ENCODE assay signal across 17 mouse cellular contexts in genomic region chr6:139877476-139878361, GRCm38 (mm10).
DNase-seq lines count a peak whose midpoint lies in the region; ATAC-seq and TF ChIP-seq lines count a peak whose summit lies in the region.
"Had no signal": no experiment of that assay in that cellular context is flagged by ENCODE, and none has a peak within 500 bp of the region (broad histone marks: within the 10 kb centered on the region; RNA-seq: fewer than 3 reads in every experiment).

No protein-coding gene starts in this region.

- H3K4me1 ChIP-seq in hindbrain, embryonic 16.5 days (ENCODE audit: control insufficient read depth, insufficient read depth, low read depth, low read length): no peaks in the 10 kb centered on the region
- 0 out of 2 replicates have a peak, but pooled peaks cover 4% of the 10 kb centered on the region for H3K4me1 ChIP-seq in hindbrain, embryonic 14.5 days (replicated peaks; ENCODE audit: control insufficient read depth, insufficient read depth, low read length)
- peaks cover 7% of the 10 kb centered on the region for H3K4me1 ChIP-seq in neural tube, embryonic 13.5 days (replicated peaks)
- H3K4me1 ChIP-seq in stomach, postnatal 0 days (replicated peaks; ENCODE audit: control insufficient read depth, insufficient read depth): no peaks in the 10 kb centered on the region
- H3K4me1 ChIP-seq: embryonic facial prominence, embryonic 13.5 days; midbrain, embryonic 12.5 days; neural tube, embryonic 12.5 days had no signal

- 44% methylated on average over 6 of the region's 6 CpGs for WGBS in hindbrain, embryonic 16.5 days
- 58% methylated on average over 6 of the region's 6 CpGs for WGBS in hindbrain, embryonic 14.5 days
- 49% methylated on average over 6 of the region's 6 CpGs for WGBS in neural tube, embryonic 13.5 days
- WGBS in stomach, postnatal 0 days: 50% methylated on average over 6 of the region's 6 CpGs

- no peak overlapping the region for H3K9ac ChIP-seq in hindbrain, embryonic 16.5 days (ENCODE audit: low read depth, low read length)
- no peak overlapping the region for H3K9ac ChIP-seq in hindbrain, embryonic 14.5 days
- H3K9ac ChIP-seq in neural tube, embryonic 13.5 days: no peak overlapping the region
- H3K9ac ChIP-seq in stomach, postnatal 0 days (ENCODE audit: low read length): no peak overlapping the region
- H3K9ac ChIP-seq: embryonic facial prominence, embryonic 13.5 days; midbrain, embryonic 12.5 days; neural tube, embryonic 12.5 days had no signal

- no peaks in the 10 kb centered on the region for H3K27me3 ChIP-seq in hindbrain, embryonic 16.5 days (replicated peaks; ENCODE audit: control insufficient read depth, insufficient read depth, low read length)
- H3K27me3 ChIP-seq in hindbrain, embryonic 14.5 days (ENCODE audit: control insufficient read depth, insufficient read depth, low read length): no peaks in the 10 kb centered on the region
- no peaks in the 10 kb centered on the region for H3K27me3 ChIP-seq in neural tube, embryonic 13.5 days
- H3K27me3 ChIP-seq in stomach, postnatal 0 days (ENCODE audit: control insufficient read depth, insufficient read depth, low read length): no peaks in the 10 kb centered on the region
- H3K27me3 ChIP-seq: embryonic facial prominence, embryonic 13.5 days; midbrain, embryonic 12.5 days; neural tube, embryonic 12.5 days had no signal

- TF ChIP-seq CTCF in stomach, postnatal 0 days (IDR thresholded peaks at IDR 0.05; ENCODE audit: low read depth): no peak

- no peaks in the 10 kb centered on the region for H3K36me3 ChIP-seq in hindbrain, embryonic 16.5 days (ENCODE audit: control insufficient read depth, insufficient read depth, low read length)
- no peaks in the 10 kb centered on the region for H3K36me3 ChIP-seq in hindbrain, embryonic 14.5 days (replicated peaks; ENCODE audit: control insufficient read depth, insufficient read depth)
- H3K36me3 ChIP-seq in neural tube, embryonic 13.5 days: no peaks in the 10 kb centered on the region
- no peaks in the 10 kb centered on the region for H3K36me3 ChIP-seq in stomach, postnatal 0 days (ENCODE audit: control insufficient read depth, insufficient read depth, low read length)
- H3K36me3 ChIP-seq: embryonic facial prominence, embryonic 13.5 days; midbrain, embryonic 12.5 days; neural tube, embryonic 12.5 days had no signal

- peak; percentile 11 for DNase-seq in gastrocnemius, adult 18-20 months (ENCODE audit: low spot score)
- no peak for DNase-seq in gastrocnemius, postnatal 4 days (ENCODE audit: low spot score in 2 of 2)
- DNase-seq in hindbrain, embryonic 14.5 days (ENCODE audit: low spot score): no peak
- DNase-seq in neural tube, embryonic 10.5 days (ENCODE audit: extremely low spot score, low spot score): no peak
- no peak for DNase-seq in stomach, postnatal 0 days (ENCODE audit: low spot score)
- DNase-seq in spleen, postnatal 4 days (ENCODE audit: low spot score in 2 of 2): no peak
- DNase-seq: cerebellum, postnatal 25 days; left cerebral cortex, postnatal 4 days; right cerebral cortex, postnatal 14 days had no signal

- H3K9me3 ChIP-seq in hindbrain, embryonic 16.5 days (ENCODE audit: control insufficient read depth, low read length): no peaks in the 10 kb centered on the region
- H3K9me3 ChIP-seq in hindbrain, embryonic 14.5 days (ENCODE audit: control insufficient read depth, low read length): no peaks in the 10 kb centered on the region
- no peaks in the 10 kb centered on the region for H3K9me3 ChIP-seq in neural tube, embryonic 13.5 days
- no peaks in the 10 kb centered on the region for H3K9me3 ChIP-seq in stomach, postnatal 0 days (ENCODE audit: control insufficient read depth, low read length)
- H3K9me3 ChIP-seq: embryonic facial prominence, embryonic 13.5 days; midbrain, embryonic 12.5 days; neural tube, embryonic 12.5 days had no signal

- ATAC-seq in hindbrain, embryonic 16.5 days: peak; percentile 17; the same call in 1 of the 2 replicates
- no peak for ATAC-seq in hindbrain, embryonic 14.5 days (ENCODE audit: low FRiP score)
- peak; percentile 56 for ATAC-seq in neural tube, embryonic 13.5 days (ENCODE audit: low read depth)
- ATAC-seq in stomach, postnatal 0 days (ENCODE audit: low FRiP score, low TSS enrichment): no peak; the same call in 1 of the 2 replicates
- ATAC-seq: activated CD4-positive, CD25-positive, alpha-beta regulatory T cell, adult 4 months; forebrain, embryonic 14.5 days had no signal

- no peak overlapping the region for H3K4me2 ChIP-seq in hindbrain, embryonic 16.5 days (ENCODE audit: low read length)
- H3K4me2 ChIP-seq in hindbrain, embryonic 14.5 days (replicated peaks): no peak overlapping the region
- H3K4me2 ChIP-seq in neural tube, embryonic 13.5 days: no peak overlapping the region
- H3K4me2 ChIP-seq in stomach, postnatal 0 days (replicated peaks; ENCODE audit: low read depth): no peak overlapping the region
- H3K4me2 ChIP-seq: embryonic facial prominence, embryonic 13.5 days; midbrain, embryonic 12.5 days; neural tube, embryonic 12.5 days had no signal

- no peak overlapping the region for H3K4me3 ChIP-seq in hindbrain, embryonic 16.5 days (ENCODE audit: low read length)
- no peak overlapping the region for H3K4me3 ChIP-seq in hindbrain, embryonic 14.5 days (replicated peaks; ENCODE audit: low read length)
- H3K4me3 ChIP-seq in neural tube, embryonic 13.5 days: no peak overlapping the region
- H3K4me3 ChIP-seq in stomach, postnatal 0 days (ENCODE audit: low read depth, low read length): no peak overlapping the region
- H3K4me3 ChIP-seq: embryonic facial prominence, embryonic 13.5 days; midbrain, embryonic 12.5 days; neural tube, embryonic 12.5 days had no signal

- H3K27ac ChIP-seq in hindbrain, embryonic 16.5 days (ENCODE audit: low read depth, low read length): no peak overlapping the region
- no peak overlapping the region for H3K27ac ChIP-seq in hindbrain, embryonic 14.5 days
- H3K27ac ChIP-seq in neural tube, embryonic 13.5 days (replicated peaks): 0 out of 2 replicates have a peak overlapping the region, but pooled peaks have one; percentile 23
- peak overlapping the region; percentile 37 for H3K27ac ChIP-seq in stomach, postnatal 0 days (replicated peaks)
- H3K27ac ChIP-seq: embryonic facial prominence, embryonic 13.5 days; kidney, postnatal 0 days; midbrain, embryonic 12.5 days; neural tube, embryonic 12.5 days had no signal

- no peak for TF ChIP-seq EP300 in stomach, postnatal 0 days (optimal IDR thresholded peaks at IDR 0.05)

Comparison
In these comparisons a context has a peak if more than half of its experiments do, and no peak if none do; other contexts are left out.
1. ATAC-seq: peak in hindbrain, embryonic 16.5 days (single experiment) and neural tube, embryonic 13.5 days (single experiment); none in hindbrain, embryonic 14.5 days (single experiment) and stomach, postnatal 0 days (single experiment).
2. H3K27ac ChIP-seq: peak in neural tube, embryonic 13.5 days (single experiment) and stomach, postnatal 0 days (single experiment); none in hindbrain, embryonic 16.5 days (single experiment) and hindbrain, embryonic 14.5 days (single experiment).